Mouse (Mus musculus): ENCODE data around the gene Kdm4b. TPM values are rescaled to one million over a fixed set of nuclear protein-coding genes. Genes with fewer than 3 reads are reported as not detected.

Kdm4b gene
- polyA plus RNA-seq, 1 experiment from 2014 or later: 71.5 TPM

- peaks cover 24% of the 10 kb centered on the region for H3K36me3 ChIP-seq
Measured at GRCm38 (mm10) chr17:56379281-56379834, 53.5 kb downstream of the Kdm4b start.

GRCm38 (mm10) chr17:56380286-56380685 lies 54.4 kb downstream of the Kdm4b start:
- peak; percentile 80 for ATAC-seq (ENCODE audit: low FRiP score, low read depth)
- peaks cover 29% of the 10 kb centered on the region for H3K36me3 ChIP-seq
- no peak overlapping the region for H3K4me2 ChIP-seq
- H3K4me3 ChIP-seq: no peak overlapping the region
- no peaks in the 10 kb centered on the region for H3K27me3 ChIP-seq
- H3K27ac ChIP-seq (replicated peaks): peak overlapping the region; percentile 69
- no peak overlapping the region for H3K9ac ChIP-seq
- H3K4me1 ChIP-seq (replicated peaks): peaks cover 46% of the 10 kb centered on the region
- WGBS: 26% methylated on average over 6 of the region's 6 CpGs
- H3K9me3 ChIP-seq: no peaks in the 10 kb centered on the region

More at GRCm38 (mm10) chr17:56379281-56379834, 53.5 kb downstream of the Kdm4b start:
- H3K9ac ChIP-seq: no peak overlapping the region; the same call in 1 of the 2 replicates
- no peak overlapping the region for H3K4me3 ChIP-seq
- H3K27ac ChIP-seq (replicated peaks): peak overlapping the region; percentile 69
- WGBS: 65% methylated on average over 6 of the region's 6 CpGs
- H3K9me3 ChIP-seq: no peaks in the 10 kb centered on the region
- H3K27me3 ChIP-seq: no peaks in the 10 kb centered on the region
- H3K4me1 ChIP-seq (replicated peaks): peaks cover 49% of the 10 kb centered on the region
- no peak overlapping the region for H3K4me2 ChIP-seq
- ATAC-seq (ENCODE audit: low FRiP score, low read depth): no peak

GRCm38 (mm10) chr17:56381183-56381582 lies 55.3 kb downstream of the Kdm4b start:
- ATAC-seq (ENCODE audit: low FRiP score, low read depth): 0 out of 2 replicates have a peak, but pooled peaks have one; percentile 4
- no peak overlapping the region for H3K9ac ChIP-seq
- WGBS: 73% methylated on average over 5 of the region's 5 CpGs
- peaks cover 25% of the 10 kb centered on the region for H3K36me3 ChIP-seq
- H3K4me3 ChIP-seq: no peak overlapping the region
- no peaks in the 10 kb centered on the region for H3K9me3 ChIP-seq
- H3K4me1 ChIP-seq (replicated peaks): peaks cover 46% of the 10 kb centered on the region
- H3K27ac ChIP-seq (replicated peaks): peak overlapping the region; percentile 69; the same call in 1 of the 2 replicates
- H3K4me2 ChIP-seq: no peak overlapping the region
- H3K27me3 ChIP-seq: no peaks in the 10 kb centered on the region

GRCm38 (mm10) chr17:56382997-56383396 lies 57.1 kb downstream of the Kdm4b start:
- Histone ChIP-seq H3K4me1 (replicated peaks) (peaks cover 50% of the 10 kb centered on the region), H3K4me3 (no peak overlapping the region), H3K27me3 (no peaks in the 10 kb centered on the region), H3K27ac (replicated peaks) (peak overlapping the region; percentile 36; the same call in 1 of the 2 replicates), H3K9ac (no peak overlapping the region), H3K9me3 (no peaks in the 10 kb centered on the region), H3K36me3 (peaks cover 36% of the 10 kb centered on the region), H3K4me2 (no peak overlapping the region)
- no peak for ATAC-seq (ENCODE audit: low FRiP score, low read depth)
- WGBS: 45% methylated on average over 8 of the region's 8 CpGs

- 52% methylated on average over 6 of the region's 6 CpGs for WGBS
- no peak overlapping the region for H3K4me3 ChIP-seq
- no peak for ATAC-seq (ENCODE audit: low FRiP score, low read depth)
- H3K4me2 ChIP-seq: no peak overlapping the region
- H3K27me3 ChIP-seq: no peaks in the 10 kb centered on the region
- peaks cover 38% of the 10 kb centered on the region for H3K36me3 ChIP-seq
- H3K4me1 ChIP-seq (replicated peaks): peaks cover 41% of the 10 kb centered on the region
- no peak overlapping the region for H3K9ac ChIP-seq
- peak overlapping the region; percentile 44; the same call in 1 of the 2 replicates for H3K27ac ChIP-seq (replicated peaks)
- H3K9me3 ChIP-seq: no peaks in the 10 kb centered on the region
Measured at GRCm38 (mm10) chr17:56384903-56385302, 59.0 kb downstream of the Kdm4b start.

GRCm38 (mm10) chr17:56387612-56388011 lies 61.8 kb downstream of the Kdm4b start:
- no peak overlapping the region for H3K4me3 ChIP-seq
- peaks cover 16% of the 10 kb centered on the region; the same call in 1 of the 2 replicates for H3K4me1 ChIP-seq (replicated peaks)
- ATAC-seq (ENCODE audit: low FRiP score, low read depth): no peak
- H3K36me3 ChIP-seq: peaks cover 49% of the 10 kb centered on the region
- H3K27me3 ChIP-seq: no peaks in the 10 kb centered on the region
- 84% methylated on average over 6 of the region's 6 CpGs for WGBS
- no peak overlapping the region for H3K27ac ChIP-seq (replicated peaks)
- H3K9me3 ChIP-seq: no peaks in the 10 kb centered on the region
- H3K9ac ChIP-seq: no peak overlapping the region
- no peak overlapping the region for H3K4me2 ChIP-seq

- Histone ChIP-seq H3K9ac (no peak overlapping the region), H3K4me3 (no peak overlapping the region), H3K36me3 (peaks cover 64% of the 10 kb centered on the region), H3K4me2 (no peak overlapping the region), H3K27me3 (no peaks in the 10 kb centered on the region), H3K4me1 (replicated peaks) (no peaks in the 10 kb centered on the region), H3K9me3 (no peaks in the 10 kb centered on the region), H3K27ac (replicated peaks) (no peak overlapping the region)
- WGBS: 88% methylated on average over 6 of the region's 6 CpGs
- no peak for ATAC-seq (ENCODE audit: low FRiP score, low read depth)
Measured at GRCm38 (mm10) chr17:56393238-56393637, 67.4 kb downstream of the Kdm4b start.

GRCm38 (mm10) chr17:56393889-56394288 lies 68.0 kb downstream of the Kdm4b start:
- no peaks in the 10 kb centered on the region for H3K4me1 ChIP-seq (replicated peaks)
- H3K4me2 ChIP-seq: no peak overlapping the region
- ATAC-seq (ENCODE audit: low FRiP score, low read depth): no peak
- H3K9me3 ChIP-seq: no peaks in the 10 kb centered on the region
- peaks cover 68% of the 10 kb centered on the region for H3K36me3 ChIP-seq
- H3K9ac ChIP-seq: no peak overlapping the region
- no peak overlapping the region for H3K4me3 ChIP-seq
- no peak overlapping the region for H3K27ac ChIP-seq (replicated peaks)
- no peaks in the 10 kb centered on the region for H3K27me3 ChIP-seq
- 92% methylated on average over 10 of the region's 10 CpGs for WGBS

GRCm38 (mm10) chr17:56396051-56396450 lies 70.2 kb downstream of the Kdm4b start:
- no peak overlapping the region for H3K27ac ChIP-seq (replicated peaks)
- H3K36me3 ChIP-seq: peaks cover 70% of the 10 kb centered on the region
- H3K9me3 ChIP-seq: no peaks in the 10 kb centered on the region
- WGBS: 94% methylated on average over 6 of the region's 6 CpGs
- ATAC-seq (ENCODE audit: low FRiP score, low read depth): no peak
- no peaks in the 10 kb centered on the region for H3K27me3 ChIP-seq
- H3K4me3 ChIP-seq: no peak overlapping the region
- no peak overlapping the region for H3K9ac ChIP-seq
- no peaks in the 10 kb centered on the region for H3K4me1 ChIP-seq (replicated peaks)
- no peak overlapping the region for H3K4me2 ChIP-seq

GRCm38 (mm10) chr17:56400221-56400620 lies 74.4 kb downstream of the Kdm4b start:
- no peaks in the 10 kb centered on the region for H3K9me3 ChIP-seq
- no peak for ATAC-seq (ENCODE audit: low FRiP score, low read depth)
- WGBS: 88% methylated on average over 3 of the region's 3 CpGs
- H3K9ac ChIP-seq: no peak overlapping the region
- no peak overlapping the region for H3K4me2 ChIP-seq
- H3K27me3 ChIP-seq: no peaks in the 10 kb centered on the region
- no peak overlapping the region for H3K27ac ChIP-seq (replicated peaks)
- peaks cover 76% of the 10 kb centered on the region for H3K36me3 ChIP-seq
- no peaks in the 10 kb centered on the region for H3K4me1 ChIP-seq (replicated peaks)
- H3K4me3 ChIP-seq: no peak overlapping the region

GRCm38 (mm10) chr17:56401051-56401521 lies 75.2 kb downstream of the Kdm4b start:
- Histone ChIP-seq H3K4me3 (no peak overlapping the region), H3K4me2 (no peak overlapping the region), H3K36me3 (peaks cover 69% of the 10 kb centered on the region), H3K27me3 (no peaks in the 10 kb centered on the region), H3K27ac (replicated peaks) (no peak overlapping the region), H3K9ac (no peak overlapping the region), H3K9me3 (no peaks in the 10 kb centered on the region), H3K4me1 (replicated peaks) (no peaks in the 10 kb centered on the region; the same call in 1 of the 2 replicates)
- no peak for ATAC-seq (ENCODE audit: low FRiP score, low read depth)
- WGBS: 90% methylated on average over 4 of the region's 4 CpGs

GRCm38 (mm10) chr17:56405341-56405740 lies 79.5 kb downstream of the Kdm4b start:
- Histone ChIP-seq H3K27ac (replicated peaks) (no peak overlapping the region), H3K4me3 (no peak overlapping the region), H3K4me1 (replicated peaks) (peaks cover 40% of the 10 kb centered on the region), H3K9me3 (no peaks in the 10 kb centered on the region), H3K36me3 (peaks cover 31% of the 10 kb centered on the region), H3K27me3 (no peaks in the 10 kb centered on the region), H3K4me2 (no peak overlapping the region), H3K9ac (no peak overlapping the region)
- WGBS: 95% methylated on average over 3 of the region's 3 CpGs
- no peak for ATAC-seq (ENCODE audit: low FRiP score, low read depth)

Measured in hindbrain, embryonic 15.5 days (tissue).